Mouse (Mus musculus): ENCODE measurements around the gene Clec11a. TPM values are rescaled to one million over a fixed set of nuclear protein-coding genes. Genes with fewer than 3 reads are reported as not detected.

Gene Clec11a
- 3.0 and 3.2 TPM in 2 replicates for polyA plus RNA-seq (2015; fragmentation: Nextera tagmentation; extraction: Ambion mirVana)

DNA sequence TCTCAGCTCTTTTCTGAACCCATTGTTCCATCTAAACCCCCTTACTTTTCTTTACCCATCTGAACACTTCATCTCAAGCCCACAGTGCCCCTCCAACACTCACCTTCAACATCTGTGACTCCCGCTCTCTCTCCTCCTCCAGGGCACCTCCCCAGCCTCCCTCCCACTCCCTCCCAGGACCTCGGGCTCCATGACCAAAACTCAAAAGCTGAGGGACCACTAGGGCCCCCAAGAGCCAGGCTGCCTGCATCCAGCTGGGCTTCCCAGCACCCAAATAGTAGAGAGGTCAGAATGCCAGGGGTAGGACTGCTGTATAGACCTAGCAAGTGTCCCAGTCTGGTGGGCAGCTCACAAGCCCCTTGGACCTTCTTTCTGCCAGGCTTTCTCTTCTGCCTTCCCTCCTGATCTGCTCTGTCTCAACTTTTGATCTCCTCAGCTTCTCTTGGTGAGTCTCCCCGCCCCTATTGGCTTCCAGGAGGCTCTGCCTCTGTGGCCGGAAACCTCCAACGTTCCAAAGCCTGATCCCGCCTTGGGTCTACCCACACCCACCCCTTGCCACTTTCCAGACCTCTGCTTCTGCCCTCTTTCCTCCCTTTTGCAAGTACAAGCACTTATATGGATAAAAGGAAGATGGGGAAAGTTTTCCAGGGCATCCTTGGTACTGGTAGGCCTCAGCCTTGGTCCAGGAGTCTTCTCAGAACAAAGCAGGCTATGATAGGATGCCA, at the start of gene Clec11a:
Gene Clec11a, minus strand, starts transcription at position 387 of the 725 bp plus-strand sequence.
- Histone ChIP-seq H3K27ac (ENCODE audit: low read length) (peak within 1 kb of the TSS; percentile 88; the same call in 1 of the 2 replicates), H3K9ac (ENCODE audit: low read length) (no peak within 1 kb of the TSS), H3K36me3 (ENCODE audit: control insufficient read depth, insufficient read depth, low read length) (no peaks in the 10 kb centered on the region), H3K4me2 (ENCODE audit: low read depth, low read length) (peak within 1 kb of the TSS; percentile 78), H3K4me3 (ENCODE audit: low read length) (peak within 1 kb of the TSS; percentile 76; the same call in 1 of the 2 replicates), H3K4me1 (replicated peaks; ENCODE audit: control insufficient read depth, insufficient read depth, low read length) (peaks cover 22% of the 10 kb centered on the region), H3K27me3 (ENCODE audit: control insufficient read depth, insufficient read depth, low read depth, low read length) (peaks cover 13% of the 10 kb centered on the region), H3K9me3 (ENCODE audit: control insufficient read depth, low read length) (no peaks in the 10 kb centered on the region)
- WGBS: 58% methylated on average over 6 of the region's 6 CpGs
- no peak for ATAC-seq (ENCODE audit: low read depth)

GRCm38 (mm10) chr7:44355411-44355810, 48.7 kb upstream of the Clec11a start:
- Histone ChIP-seq H3K27me3 (ENCODE audit: control insufficient read depth, insufficient read depth, low read depth, low read length) (peaks cover 75% of the 10 kb centered on the region), H3K27ac (ENCODE audit: low read length) (no peak overlapping the region), H3K36me3 (ENCODE audit: control insufficient read depth, insufficient read depth, low read length) (no peaks in the 10 kb centered on the region), H3K4me2 (ENCODE audit: low read depth, low read length) (no peak overlapping the region), H3K9me3 (ENCODE audit: control insufficient read depth, low read length) (no peaks in the 10 kb centered on the region), H3K4me3 (ENCODE audit: low read length) (no peak overlapping the region), H3K9ac (ENCODE audit: low read length) (no peak overlapping the region), H3K4me1 (replicated peaks; ENCODE audit: control insufficient read depth, insufficient read depth, low read length) (peaks cover 25% of the 10 kb centered on the region)
- WGBS: 72% methylated on average over 6 of the region's 6 CpGs
- ATAC-seq (ENCODE audit: low read depth): no peak

- H3K36me3 ChIP-seq (ENCODE audit: control insufficient read depth, insufficient read depth, low read length): no peaks in the 10 kb centered on the region
- H3K27ac ChIP-seq (ENCODE audit: low read length): no peak overlapping the region
- peak overlapping the region; percentile 22; the same call in 1 of the 2 replicates for H3K4me2 ChIP-seq (ENCODE audit: low read depth, low read length)
- H3K9ac ChIP-seq (ENCODE audit: low read length): no peak overlapping the region
- no peak for ATAC-seq (ENCODE audit: low read depth)
- peak overlapping the region; percentile 7; the same call in 1 of the 2 replicates for H3K4me3 ChIP-seq (ENCODE audit: low read length)
- no peaks in the 10 kb centered on the region for H3K9me3 ChIP-seq (ENCODE audit: control insufficient read depth, low read length)
- peaks cover 14% of the 10 kb centered on the region; the same call in 1 of the 2 replicates for H3K4me1 ChIP-seq (replicated peaks; ENCODE audit: control insufficient read depth, insufficient read depth, low read length)
- WGBS: 1% methylated on average over 33 of the region's 35 CpGs
- peaks cover 68% of the 10 kb centered on the region for H3K27me3 ChIP-seq (ENCODE audit: control insufficient read depth, insufficient read depth, low read depth, low read length)
These were observed 47.1 kb upstream of the Clec11a start for GRCm38 (mm10) chr7:44353601-44354340.

DNA sequence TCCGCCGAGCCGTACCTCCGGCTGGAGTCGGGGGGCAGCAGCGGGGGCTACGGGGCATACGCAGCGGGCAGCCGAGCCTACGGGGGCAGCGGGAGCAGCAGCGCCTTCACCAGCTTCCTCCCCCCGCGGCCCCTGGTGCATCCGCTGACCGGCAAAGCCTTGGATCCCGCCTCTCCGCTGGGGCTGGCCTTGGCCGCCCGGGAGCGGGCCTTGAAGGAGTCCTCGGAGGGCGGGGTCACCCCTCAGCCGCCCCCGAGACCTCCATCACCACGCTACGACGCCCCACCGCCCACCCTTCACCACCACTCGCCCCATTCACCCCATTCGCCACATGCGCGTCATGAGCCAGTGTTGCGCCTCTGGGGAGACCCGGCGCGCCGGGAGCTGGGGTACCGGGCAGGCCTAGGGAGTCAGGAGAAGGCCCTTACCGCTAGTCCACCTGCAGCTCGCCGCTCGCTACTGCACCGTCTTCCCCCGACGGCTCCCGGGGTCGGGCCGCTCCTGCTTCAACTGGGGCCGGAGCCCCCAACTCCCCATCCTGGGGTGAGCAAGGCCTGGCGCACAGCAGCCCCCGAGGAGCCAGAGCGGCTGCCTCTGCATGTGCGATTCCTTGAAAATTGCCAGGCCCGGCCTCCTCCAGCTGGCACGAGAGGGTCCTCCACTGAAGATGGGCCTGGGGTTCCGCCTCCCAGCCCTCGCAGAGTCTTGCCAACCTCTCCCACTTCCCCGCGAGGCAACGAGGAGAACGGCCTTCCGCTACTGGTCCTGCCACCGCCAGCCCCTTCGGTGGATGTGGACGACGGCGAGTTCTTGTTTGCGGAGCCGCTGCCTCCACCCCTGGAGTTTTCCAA, 46.3 kb upstream of the Clec11a start:
- WGBS: 2% methylated on average over 67 of the region's 71 CpGs

DNA sequence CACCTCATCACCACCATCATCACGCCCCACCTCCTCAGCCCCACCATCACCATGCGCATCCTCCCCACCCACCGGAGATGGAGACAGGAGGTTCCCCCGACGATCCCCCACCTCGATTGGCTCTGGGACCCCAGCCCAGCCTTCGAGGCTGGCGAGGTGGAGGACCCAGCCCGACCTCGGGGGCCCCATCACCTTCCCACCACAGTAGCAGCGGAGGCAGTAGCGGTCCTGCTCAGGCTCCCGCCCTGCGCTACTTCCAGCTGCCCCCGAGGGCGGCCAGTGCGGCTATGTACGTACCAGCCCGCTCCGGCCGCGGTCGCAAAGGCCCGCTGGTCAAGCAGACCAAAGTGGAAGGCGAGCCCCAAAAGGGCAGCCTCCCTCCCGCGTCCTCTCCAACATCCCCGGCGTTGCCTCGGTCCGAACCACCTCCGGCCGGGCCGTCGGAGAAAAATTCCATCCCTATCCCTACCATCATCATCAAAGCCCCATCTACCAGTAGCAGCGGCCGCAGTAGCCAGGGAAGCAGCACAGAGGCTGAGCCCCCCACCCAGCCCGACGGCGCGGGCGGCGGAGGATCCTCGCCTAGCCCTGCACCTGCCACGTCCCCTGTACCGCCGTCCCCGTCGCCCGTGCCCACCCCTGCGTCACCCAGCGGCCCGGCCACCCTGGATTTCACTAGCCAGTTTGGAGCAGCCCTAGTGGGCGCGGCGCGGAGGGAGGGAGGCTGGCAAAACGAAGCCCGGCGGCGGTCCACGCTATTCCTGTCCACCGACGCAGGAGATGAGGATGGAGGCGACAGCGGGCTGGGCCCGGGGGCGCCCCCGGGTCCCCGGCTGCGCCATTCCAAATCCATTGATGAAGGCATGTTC, 45.4 kb upstream of the Clec11a start:
- 4% methylated on average over 67 of the region's 71 CpGs for WGBS

More for the DNA sequence above, 46.3 kb upstream of the Clec11a start:
- H3K27me3 ChIP-seq (ENCODE audit: control insufficient read depth, insufficient read depth, low read depth, low read length): peaks cover 68% of the 10 kb centered on the region
- H3K36me3 ChIP-seq (ENCODE audit: control insufficient read depth, insufficient read depth, low read length): no peaks in the 10 kb centered on the region
- H3K4me1 ChIP-seq (replicated peaks; ENCODE audit: control insufficient read depth, insufficient read depth, low read length): peaks cover 14% of the 10 kb centered on the region; the same call in 1 of the 2 replicates
- ATAC-seq (ENCODE audit: low read depth): no peak
- no peak overlapping the region for H3K9ac ChIP-seq (ENCODE audit: low read length)
- no peak overlapping the region for H3K4me3 ChIP-seq (ENCODE audit: low read length)
- peak overlapping the region; percentile 22; the same call in 1 of the 2 replicates for H3K4me2 ChIP-seq (ENCODE audit: low read depth, low read length)
- no peaks in the 10 kb centered on the region for H3K9me3 ChIP-seq (ENCODE audit: control insufficient read depth, low read length)
- no peak overlapping the region for H3K27ac ChIP-seq (ENCODE audit: low read length)

DNA sequence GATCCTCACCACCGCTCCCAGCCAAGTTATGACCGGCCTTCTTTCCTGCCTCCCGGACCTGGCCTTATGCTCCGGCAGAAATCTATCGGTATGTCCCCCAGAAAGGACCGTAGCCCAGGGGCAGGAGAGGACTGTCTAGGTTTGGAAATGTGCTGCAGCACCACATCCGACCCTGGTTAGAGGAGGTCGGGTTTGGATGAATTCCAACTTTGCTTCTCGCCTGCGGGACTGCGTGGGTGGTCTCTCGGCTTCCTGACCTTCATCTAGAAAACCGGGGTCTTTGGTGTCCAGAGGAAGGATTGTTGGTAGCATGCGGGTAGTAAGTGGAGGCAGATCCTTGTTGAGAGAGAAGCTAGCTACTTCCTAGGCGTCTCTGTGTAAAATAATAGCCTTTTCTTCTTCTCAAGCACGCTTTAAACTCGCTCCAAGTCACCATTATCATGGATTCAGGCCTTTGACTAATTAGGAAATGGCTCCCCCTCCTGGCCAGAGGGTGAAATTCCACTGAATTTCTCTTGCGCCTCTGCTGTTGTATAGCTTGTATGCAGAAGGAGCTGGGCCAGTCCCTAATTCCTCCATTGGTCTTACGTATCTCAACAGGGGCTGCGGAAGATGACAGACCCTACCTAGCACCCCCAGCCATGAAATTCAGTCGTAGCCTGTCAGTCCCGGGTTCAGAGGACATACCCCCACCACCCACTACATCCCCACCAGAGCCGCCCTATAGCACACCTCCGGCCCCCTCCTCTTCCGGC, 44.4 kb upstream of the Clec11a start:
- H3K9me3 ChIP-seq (ENCODE audit: control insufficient read depth, low read length): no peaks in the 10 kb centered on the region
- H3K36me3 ChIP-seq (ENCODE audit: control insufficient read depth, insufficient read depth, low read length): no peaks in the 10 kb centered on the region
- 5% methylated on average over 25 of the region's 25 CpGs for whole genome bisulfite sequencing
- ATAC-seq (ENCODE audit: low read depth): peak; percentile 71
- peak overlapping the region; percentile 56 for H3K4me2 ChIP-seq (ENCODE audit: low read depth, low read length)
- H3K4me3 ChIP-seq (ENCODE audit: low read length): peak overlapping the region; percentile 31
- peaks cover 9% of the 10 kb centered on the region; the same call in 1 of the 2 replicates for H3K4me1 ChIP-seq (replicated peaks; ENCODE audit: control insufficient read depth, insufficient read depth, low read length)
- H3K27me3 ChIP-seq (ENCODE audit: control insufficient read depth, insufficient read depth, low read depth, low read length): peaks cover 51% of the 10 kb centered on the region
- H3K9ac ChIP-seq (ENCODE audit: low read length): peak overlapping the region; percentile 52
- no peak overlapping the region for H3K27ac ChIP-seq (ENCODE audit: low read length)

More for the DNA sequence above, 45.4 kb upstream of the Clec11a start:
- Histone ChIP-seq H3K36me3 (ENCODE audit: control insufficient read depth, insufficient read depth, low read length) (no peaks in the 10 kb centered on the region), H3K4me3 (ENCODE audit: low read length) (no peak overlapping the region), H3K4me1 (replicated peaks; ENCODE audit: control insufficient read depth, insufficient read depth, low read length) (peaks cover 9% of the 10 kb centered on the region; the same call in 1 of the 2 replicates), H3K9me3 (ENCODE audit: control insufficient read depth, low read length) (no peaks in the 10 kb centered on the region), H3K27ac (ENCODE audit: low read length) (no peak overlapping the region), H3K27me3 (ENCODE audit: control insufficient read depth, insufficient read depth, low read depth, low read length) (peaks cover 60% of the 10 kb centered on the region), H3K4me2 (ENCODE audit: low read depth, low read length) (no peak overlapping the region), H3K9ac (ENCODE audit: low read length) (no peak overlapping the region)
- ATAC-seq (ENCODE audit: low read depth): no peak

DNA sequence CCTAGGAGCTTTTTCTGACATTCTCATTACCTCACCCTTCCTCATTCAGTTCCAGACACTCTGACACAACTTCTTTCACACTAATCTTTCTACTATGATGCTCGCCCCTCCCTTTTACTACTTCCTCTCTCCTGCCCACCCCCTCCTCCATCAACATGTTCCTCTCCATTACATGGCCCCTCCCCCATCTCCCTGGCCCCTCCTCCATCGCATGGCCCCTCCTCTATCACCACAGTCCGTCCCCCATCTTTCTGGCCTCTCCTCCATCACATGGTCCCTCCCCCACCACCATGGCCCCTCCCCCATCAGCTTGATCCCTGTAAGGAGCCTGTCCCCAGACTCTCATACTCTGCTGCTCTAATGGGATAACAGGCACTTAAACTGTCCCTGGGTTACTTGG, 42.3 kb upstream of the Clec11a start:
- Histone ChIP-seq H3K36me3 (ENCODE audit: control insufficient read depth, insufficient read depth, low read length) (no peaks in the 10 kb centered on the region), H3K27ac (ENCODE audit: low read length) (no peak overlapping the region), H3K9me3 (ENCODE audit: control insufficient read depth, low read length) (no peaks in the 10 kb centered on the region), H3K4me2 (ENCODE audit: low read depth, low read length) (no peak overlapping the region), H3K9ac (ENCODE audit: low read length) (no peak overlapping the region), H3K27me3 (ENCODE audit: control insufficient read depth, insufficient read depth, low read depth, low read length) (peaks cover 31% of the 10 kb centered on the region), H3K4me3 (ENCODE audit: low read length) (no peak overlapping the region), H3K4me1 (replicated peaks; ENCODE audit: control insufficient read depth, insufficient read depth, low read length) (peaks cover 9% of the 10 kb centered on the region; the same call in 1 of the 2 replicates)
- 25% methylated on average over 3 of the region's 3 CpGs for WGBS
- no peak for ATAC-seq (ENCODE audit: low read depth)

DNA sequence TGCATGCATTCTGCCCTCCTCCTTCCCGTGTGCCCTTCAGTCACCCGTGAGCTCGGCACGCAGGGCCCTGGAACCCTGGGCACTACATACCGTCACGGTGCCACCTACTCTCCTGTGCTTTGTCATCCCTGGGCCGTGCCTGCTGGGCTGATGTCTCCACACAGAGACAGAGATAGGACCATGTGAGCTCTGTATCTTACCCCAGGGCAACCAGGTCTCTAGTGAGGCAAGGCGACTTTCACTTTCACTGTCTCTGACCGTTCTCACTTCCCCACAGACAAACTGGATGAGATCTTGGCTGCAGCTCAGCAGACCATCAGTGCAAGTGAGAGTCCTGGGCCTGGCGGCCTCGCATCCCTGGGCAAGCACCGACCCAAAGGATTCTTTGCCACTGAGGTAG, 37.9 kb upstream of the Clec11a start:
- Histone ChIP-seq H3K36me3 (ENCODE audit: control insufficient read depth, insufficient read depth, low read length) (no peaks in the 10 kb centered on the region), H3K27me3 (ENCODE audit: control insufficient read depth, insufficient read depth, low read depth, low read length) (peaks cover 3% of the 10 kb centered on the region; the same call in 1 of the 2 replicates), H3K27ac (ENCODE audit: low read length) (no peak overlapping the region), H3K9me3 (ENCODE audit: control insufficient read depth, low read length) (no peaks in the 10 kb centered on the region), H3K9ac (ENCODE audit: low read length) (no peak overlapping the region), H3K4me3 (ENCODE audit: low read length) (no peak overlapping the region), H3K4me1 (replicated peaks; ENCODE audit: control insufficient read depth, insufficient read depth, low read length) (peaks cover 5% of the 10 kb centered on the region), H3K4me2 (ENCODE audit: low read depth, low read length) (no peak overlapping the region)
- WGBS: 62% methylated on average over 12 of the region's 12 CpGs
- no peak for ATAC-seq (ENCODE audit: low read depth)

Measured in lung, embryonic 16.5 days (tissue).